Mouse (Mus musculus) layer of hippocampus, adult 8-10 months (tissue): ENCODE measurements around the gene Ptprr. TPM values are rescaled to one million over a fixed set of nuclear protein-coding genes. Genes with fewer than 3 reads are reported as not detected.

Experiments
- DNase-seq, 2 experiments: peaks; one replicate each; pipeline ENCODE4 v3.0.0; 2022; ENCODE audit warnings: low spot score in 2 of 2
- total RNA-seq, 4 experiments: library from RNA; stranded (reverse); gene quantifications; 2 replicates each; pipeline ENCODE4 v1.2.4; 2022

The Ptprr gene
- total RNA-seq, 4 experiments from 2014 or later, result 16.9 to 18.3 (median 17.1) TPM

DNA sequence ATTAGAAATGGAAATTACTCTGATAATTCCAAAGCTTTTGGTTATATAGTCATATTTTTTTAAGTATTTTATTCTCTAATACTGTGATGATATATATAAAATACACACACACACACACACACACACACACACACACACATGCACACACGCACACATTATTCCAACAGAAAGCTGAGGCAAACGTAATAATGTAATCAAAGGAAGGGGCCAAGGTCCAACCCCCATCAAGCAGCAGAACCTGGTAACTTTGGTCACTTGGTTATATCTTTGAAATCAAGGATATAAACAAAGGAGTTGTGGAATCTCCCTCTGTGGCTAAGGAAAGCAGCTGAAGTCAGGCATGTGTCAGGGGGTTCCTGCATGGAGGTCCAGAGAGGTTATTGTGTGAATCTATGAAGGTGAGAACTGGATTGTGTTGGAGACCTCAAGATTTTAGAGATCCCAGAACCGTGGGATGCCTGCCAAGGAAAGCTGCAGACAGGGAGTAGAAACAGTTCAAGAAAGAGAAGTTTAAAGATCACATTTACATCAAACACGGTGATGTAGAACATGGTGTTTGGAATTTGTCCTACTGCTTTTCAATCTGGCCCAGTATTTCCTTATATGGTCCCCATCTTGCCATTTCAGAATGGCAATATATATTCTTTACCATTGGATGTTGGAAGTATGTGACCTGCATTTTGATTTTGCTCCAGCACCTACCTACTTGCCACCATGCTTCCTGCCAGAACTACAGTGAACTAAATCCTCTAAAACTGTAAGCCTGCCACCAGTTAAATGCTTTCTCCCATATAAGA lies 98.1 kb downstream of the Ptprr start:
- no peak for DNase-seq

DNA sequence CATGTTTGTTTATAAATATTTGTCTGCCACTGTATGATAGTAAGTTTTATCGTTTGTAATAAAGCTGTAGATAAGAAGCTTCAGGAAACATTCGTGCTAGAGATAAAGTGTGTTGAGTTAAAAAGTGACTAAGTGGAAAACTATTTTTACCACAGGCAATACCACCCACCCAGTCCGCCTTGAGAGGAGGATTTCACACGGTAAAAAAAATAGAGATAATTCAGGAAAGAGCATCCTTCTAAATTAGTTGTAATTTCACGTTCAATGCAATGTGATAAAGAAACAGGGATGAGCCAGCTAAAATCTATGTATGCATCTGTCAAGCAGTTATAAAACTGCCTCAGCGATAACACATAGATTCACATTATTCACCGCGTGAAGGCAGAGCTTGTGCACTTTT lies 99.0 kb downstream of the Ptprr start:
- no peak for DNase-seq

DNA sequence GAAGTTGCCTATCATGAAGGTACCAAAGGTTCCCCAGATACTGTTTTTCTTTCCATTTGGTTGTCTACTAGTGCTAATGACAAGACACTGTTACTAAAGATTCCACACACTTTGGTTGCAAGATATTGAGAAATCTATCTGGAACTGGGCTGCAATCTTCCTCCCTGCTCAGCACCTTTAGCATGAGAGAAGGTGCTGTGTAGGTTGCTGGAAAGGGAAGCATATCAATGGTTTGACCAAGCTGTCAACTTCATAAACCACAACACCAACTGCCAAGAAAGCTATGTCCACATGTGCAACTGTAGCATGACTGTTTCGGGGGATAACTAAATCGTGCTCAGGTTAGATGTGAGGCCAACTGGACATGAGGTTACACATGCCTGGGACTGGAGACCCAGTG lies 103.5 kb downstream of the Ptprr start:
- no peak for DNase-seq

DNA sequence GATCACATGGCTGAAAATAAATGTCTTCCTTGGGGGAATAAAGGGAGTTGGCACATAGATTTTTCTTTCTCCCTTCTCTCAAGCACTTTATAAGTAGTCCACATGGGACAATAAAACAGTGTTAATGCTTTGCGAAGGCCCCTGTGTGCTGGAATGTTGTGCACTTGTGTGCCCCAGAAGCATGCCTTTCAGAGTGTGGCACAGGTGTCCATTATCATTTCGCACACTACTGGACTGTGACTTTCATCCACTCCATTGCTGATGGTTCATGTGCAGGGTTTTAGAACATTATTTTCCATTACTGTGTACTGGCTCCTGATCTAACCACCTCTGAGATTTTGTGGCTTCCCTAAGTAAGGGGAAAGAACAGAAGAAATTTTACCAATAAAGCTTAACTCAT lies 105.8 kb downstream of the Ptprr start:
- DNase-seq, result no peak

DNA sequence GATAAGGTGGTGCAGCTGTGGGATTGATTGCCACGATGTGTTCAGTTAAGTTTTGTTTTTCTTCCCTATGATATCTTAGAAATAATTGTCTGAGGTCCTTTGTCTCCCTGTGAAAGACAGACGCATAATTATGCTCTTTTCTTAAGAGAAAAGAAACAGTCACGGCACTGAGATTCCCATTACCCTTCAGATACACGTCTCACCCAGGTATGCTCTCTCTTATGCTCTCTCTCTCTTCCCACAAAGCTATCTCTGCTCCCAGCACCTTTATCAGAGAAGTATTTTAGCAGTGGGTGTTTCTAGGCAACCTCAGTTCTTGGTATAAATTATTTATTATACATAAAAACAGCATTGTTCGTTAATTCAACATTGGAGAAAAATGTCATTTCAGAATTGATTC lies 107.4 kb downstream of the Ptprr start:
- no peak for DNase-seq

DNA sequence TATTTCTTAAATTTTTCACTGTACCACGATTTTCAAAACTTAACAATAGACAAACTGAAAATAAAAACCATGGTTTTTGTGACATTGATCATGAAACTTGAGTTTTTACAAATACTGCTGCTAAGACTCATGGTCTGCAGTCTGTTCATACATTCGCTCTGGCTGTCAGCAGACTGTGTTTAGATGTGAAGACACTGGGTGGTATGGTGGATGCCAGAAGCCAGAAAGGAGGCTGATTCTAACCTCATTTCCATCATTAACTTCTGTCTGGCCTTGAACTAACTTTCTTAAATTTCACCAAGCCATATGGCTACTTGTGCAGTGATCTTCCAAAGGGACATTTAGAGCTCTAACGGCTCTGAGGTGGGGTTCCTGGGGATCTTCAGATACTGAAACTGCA lies 112.4 kb downstream of the Ptprr start:
- no peak for DNase-seq

DNA sequence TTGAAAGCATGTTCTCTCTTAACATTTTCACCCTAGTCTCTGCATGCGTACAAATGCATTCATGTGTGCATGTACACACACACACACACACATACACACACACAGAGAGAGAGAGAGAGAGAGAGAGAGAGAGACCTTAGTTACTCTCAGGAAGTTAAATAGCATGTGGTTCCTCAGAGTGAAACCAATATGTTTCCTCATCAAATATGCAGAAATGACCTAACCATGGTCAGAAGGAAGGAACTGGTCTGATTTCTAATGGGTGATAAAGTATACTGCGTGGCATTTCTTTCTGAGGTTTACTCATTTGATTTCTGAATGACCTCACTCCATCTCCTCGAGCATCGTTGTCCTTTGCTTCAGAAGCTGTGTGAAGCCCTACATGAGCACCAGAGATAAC lies 113.2 kb downstream of the Ptprr start:
- DNase-seq, result no peak

DNA sequence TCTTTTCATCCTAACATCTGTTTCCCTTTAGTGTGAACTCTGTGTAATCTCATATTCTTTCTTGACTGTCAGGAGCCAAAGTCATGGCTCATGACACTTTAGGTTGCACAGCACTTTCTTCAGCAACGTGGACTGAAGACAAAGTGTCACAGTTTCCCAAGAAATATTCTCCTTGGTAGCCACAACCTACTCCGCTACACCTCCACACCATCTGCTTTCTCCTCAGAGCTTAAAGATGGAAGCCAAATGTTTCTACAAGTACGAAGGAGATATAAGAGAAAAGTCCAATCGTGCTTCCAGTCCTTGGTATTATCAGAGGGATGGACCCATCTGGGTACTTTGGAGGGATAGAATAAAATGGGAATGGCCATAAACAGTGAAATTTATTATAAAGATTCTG lies 114.2 kb downstream of the Ptprr start:
- DNase-seq, result no peak

DNA sequence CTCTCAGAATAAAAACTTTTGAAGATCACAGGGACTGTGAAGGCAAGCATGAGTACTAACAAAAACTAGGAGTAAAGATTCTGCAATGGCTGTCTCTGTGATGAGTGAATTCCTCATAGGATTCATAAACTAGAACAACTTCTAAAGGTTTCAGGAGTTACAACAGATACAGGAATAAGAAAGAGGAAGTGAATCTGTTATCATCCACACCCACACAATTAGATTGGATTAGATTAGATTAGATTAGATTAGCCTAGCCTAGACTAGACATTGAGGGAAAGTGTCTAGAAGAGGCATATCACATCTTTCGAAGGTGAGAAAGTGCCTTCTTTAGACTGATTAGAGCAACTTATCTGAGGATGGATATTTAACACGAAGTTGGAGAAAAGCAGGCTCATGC lies 117.2 kb downstream of the Ptprr start:
- DNase-seq, result no peak

DNA sequence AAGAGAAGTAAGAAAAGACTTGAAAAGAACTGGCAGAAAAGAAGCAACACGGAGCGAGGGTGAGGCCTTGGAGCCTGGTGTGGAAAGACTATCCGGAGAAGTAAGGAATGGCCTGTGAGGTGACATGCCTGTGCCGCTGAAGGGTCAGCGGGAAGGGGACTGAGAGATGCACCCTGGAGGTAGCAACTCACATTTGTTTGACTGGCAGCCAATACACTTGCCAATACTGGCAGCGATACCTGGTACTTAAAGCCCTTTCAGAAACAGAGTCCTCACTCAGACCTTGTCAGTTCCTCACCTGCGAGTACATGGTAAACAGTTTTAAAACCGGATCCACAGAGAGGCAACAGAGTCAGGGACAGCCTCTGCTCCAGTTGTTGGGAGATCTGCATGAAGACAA lies 122.2 kb downstream of the Ptprr start:
- DNase-seq, result no peak

DNA sequence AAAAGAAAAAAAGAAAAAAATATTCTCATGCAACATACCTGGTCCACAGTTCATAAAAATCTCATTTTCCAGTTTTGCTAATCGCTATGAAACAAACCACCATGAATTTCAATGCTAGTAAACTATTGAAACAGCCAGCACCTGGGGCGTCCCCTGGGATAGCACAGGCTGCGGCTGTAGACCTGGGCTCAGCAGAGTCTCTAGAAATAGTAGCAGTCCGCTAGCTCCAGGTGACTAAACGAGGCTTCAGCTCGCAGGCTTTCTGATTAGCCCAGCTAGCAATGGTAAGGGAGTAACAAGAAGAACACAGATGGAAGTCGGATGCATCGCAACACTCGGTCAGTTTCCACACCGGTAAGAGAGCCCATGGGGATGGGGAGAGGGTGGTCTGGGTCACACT lies 125.7 kb downstream of the Ptprr start:
- no peak for DNase-seq

DNA sequence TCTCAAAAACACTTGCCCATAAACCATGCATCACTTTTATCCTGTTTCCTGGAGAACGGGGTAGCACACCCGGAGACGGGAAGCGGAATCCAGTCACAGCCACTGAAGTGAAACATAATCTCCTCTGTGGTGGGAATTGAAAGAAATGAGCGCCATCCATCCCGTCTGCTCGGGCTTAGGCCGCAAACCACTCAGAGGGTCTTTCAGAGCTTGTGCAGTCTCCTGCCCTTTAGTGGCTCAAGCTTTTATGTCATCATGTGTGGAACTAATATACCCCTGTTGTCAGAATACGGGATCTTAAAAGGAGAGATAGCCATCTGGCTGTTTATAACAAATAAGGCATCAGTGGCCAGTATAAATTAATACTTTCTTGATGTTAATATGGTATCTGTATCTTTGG lies 128.1 kb downstream of the Ptprr start:
- no peak for DNase-seq

DNA sequence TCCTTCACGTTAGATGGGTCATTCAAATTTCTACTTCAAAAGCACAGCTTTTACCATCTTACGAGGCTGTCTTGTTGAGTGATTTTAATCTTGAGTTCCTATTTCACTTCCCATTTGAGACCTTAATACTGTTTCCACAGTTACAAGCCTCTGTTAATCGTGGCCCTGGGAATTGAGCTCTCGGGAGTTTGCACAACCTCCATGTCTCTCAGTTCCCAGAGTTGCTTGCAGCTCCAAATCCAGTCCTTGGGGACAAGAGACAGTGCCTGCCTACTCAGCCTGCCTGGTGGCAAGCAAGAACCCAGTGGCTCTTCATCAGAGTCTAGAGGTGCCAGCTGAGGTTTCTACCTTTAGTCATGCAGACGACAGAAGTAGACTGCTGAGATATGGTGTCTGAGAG lies 136.7 kb downstream of the Ptprr start:
- no peak for DNase-seq

DNA sequence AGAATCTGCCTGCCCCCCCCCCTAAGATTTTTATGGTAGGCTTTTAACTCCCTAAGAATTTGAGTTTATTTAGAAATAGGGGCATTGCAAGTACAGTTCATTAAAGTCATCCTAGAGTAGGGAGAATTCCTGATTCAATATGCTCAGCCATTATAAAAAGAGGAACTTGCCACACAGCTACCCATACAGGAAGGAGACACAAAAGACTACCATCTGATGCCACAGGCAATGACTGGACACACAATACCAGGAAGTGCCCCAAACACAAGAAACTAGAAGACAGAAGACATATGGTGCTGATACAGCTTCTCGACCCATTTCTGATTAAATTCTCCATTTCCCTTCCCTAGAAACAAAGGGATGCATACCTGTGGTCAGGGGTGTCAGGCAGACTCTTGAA lies 138.7 kb downstream of the Ptprr start:
- no peak for DNase-seq

DNA sequence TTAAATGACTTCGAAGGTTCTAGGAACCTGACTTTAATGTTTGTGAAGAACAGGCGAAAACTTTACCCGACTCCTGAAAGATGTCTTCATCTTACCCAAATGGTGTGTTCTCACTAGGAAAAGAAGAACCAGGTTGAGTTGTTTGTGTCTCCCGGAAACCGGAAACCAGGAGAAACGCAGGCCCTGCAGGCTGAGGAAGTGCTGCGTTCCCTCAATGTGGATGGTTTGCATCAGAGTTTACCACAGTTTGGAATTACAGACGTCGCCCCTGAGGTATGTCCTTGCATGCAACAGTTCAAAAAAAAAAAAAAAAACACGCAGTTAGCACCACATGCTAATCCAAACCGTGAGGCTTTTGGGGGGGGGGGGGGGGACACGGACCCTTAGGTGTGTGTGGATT lies 144.3 kb downstream of the Ptprr start:
- DNase-seq, result no peak

DNA sequence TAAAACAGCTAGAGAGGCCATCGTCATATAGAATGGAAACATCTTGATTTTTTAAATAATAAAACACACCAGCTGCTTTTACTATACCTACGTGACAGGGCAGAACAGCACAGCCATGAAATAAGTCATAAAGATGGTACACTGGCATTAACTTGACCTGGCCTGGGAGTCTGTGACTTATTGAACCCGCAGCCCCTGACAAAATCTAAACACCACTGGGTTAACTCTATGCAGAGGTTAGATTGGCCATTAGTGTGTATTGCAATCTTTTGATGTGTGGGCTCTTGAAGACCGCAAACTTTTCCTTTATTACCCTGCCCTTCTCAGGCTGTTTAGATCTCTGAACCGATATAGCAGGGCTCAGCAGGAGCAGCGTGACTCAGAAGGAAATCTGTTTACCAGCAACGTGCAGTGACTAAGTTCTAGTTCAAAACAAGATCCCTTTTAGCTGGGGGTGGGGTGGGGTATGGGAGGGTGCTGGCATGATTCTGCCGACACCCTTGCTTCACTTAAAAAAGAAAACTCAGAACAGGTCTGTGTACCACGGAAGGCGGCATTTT lies 157.4 kb downstream of the Ptprr start:
- no peak for DNase-seq

DNA sequence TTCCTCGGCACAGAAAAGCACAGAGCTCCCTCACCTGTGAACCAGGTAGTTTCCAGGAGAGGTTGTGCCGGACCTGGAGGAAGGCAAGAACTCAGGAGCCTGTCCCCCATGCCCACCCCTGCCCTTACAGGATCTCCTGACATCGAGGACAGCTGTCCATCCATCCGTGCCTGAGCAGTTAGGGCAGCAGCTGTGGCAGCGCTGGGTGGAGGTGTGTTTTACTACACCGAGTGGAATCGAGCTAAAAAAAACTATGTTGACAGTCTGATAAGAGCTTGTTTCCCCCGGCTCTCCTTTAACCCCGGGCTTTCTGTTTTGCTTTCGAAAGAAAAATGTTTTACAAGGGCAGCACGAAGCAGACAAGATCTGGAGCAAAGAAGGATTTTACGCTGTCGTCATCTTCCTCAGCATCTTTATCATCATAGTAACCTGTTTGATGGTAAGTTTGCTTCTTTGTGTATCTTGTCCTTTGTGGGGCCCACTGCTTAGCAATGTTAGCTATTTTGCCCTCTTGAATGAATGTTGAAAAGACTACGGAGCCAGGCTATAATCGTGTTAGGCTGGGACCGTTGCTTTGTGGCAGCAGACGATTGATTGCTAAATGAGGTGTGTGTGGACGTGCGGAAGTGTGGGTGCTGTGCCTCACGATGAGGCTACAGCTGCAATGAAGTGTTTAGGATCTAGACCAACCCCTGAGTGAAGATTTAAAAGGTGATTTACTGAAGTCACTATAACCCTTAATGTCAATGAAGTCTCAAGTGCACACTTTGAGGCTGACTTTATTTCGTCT lies 159.6 kb downstream of the Ptprr start:
- DNase-seq, result no peak

DNA sequence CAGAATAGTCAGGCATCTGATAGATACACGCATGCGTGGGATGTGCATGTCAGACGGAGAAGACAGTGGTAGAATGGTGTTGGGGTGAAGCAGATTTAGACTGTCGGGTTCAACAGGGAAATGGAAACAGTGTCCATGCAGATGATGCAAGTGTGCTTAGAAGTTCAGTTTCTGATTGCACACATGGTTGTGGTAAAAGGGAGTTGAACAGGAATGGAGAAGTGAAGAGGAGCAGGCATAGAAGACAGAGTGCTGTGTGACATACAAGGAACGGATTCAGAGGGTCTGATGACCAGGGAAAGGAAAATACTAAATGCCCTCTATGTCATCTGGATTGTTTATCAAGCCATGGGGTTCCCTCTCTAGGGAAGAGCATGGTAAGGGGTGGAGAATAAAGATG lies 163.2 kb downstream of the Ptprr start:
- DNase-seq, result no peak

DNA sequence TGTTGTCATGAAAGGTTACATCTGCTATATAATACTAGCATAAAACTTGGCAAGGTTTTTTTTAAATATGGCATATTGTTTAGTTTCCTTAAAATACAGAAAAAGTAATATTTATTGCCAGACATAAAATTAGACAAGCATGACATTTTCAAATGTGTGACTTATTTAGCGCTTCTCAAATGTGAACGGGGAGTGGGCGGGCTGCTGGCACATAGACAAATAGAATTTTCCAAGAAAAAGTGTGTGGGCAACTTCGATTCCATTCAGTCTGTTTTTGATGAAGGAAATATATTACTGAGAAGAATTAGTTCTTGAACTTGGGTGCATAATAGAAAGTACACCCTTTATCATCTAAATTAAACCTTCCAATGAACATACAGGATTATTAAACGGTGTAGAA lies 164.2 kb downstream of the Ptprr start:
- DNase-seq, result peak; percentile 37 to 51

DNA sequence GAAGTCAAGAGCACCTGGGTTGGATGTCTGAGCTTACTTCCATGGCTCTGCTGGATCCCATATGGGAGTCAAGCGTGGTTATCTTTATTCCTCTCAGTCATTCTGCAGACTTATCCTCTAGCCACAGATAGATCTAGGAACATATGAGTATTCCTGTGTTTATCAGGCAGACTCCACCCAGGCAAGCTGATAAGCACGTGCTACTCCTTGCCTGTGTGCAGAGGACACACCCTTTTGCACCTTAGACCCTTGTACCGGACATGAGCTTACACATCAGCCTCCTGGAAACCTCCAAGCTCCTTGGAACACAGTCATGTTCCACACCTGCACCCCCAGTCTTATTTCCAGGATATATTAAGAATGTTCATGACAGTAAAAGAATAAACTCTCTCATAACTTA lies 165.2 kb downstream of the Ptprr start:
- no peak for DNase-seq

DNA sequence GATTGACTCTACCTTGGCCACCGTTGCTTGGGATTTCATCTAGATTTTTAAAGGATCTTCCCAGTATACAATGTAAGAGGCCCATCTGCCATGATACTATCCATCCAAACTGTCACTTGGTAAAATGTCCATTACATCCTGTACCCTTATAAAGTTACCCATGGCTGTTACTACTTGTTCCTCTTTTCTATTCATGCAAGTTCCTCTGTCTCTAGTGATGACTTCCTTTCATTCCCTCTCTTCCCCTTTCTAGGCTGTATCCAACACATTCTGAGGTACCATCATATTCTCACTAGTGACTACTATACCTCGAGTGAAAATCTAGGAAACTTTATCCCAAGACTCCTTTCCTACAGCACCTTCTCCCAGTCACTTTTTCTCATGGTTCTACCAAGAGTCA lies 173.7 kb downstream of the Ptprr start:
- no peak for DNase-seq

DNA sequence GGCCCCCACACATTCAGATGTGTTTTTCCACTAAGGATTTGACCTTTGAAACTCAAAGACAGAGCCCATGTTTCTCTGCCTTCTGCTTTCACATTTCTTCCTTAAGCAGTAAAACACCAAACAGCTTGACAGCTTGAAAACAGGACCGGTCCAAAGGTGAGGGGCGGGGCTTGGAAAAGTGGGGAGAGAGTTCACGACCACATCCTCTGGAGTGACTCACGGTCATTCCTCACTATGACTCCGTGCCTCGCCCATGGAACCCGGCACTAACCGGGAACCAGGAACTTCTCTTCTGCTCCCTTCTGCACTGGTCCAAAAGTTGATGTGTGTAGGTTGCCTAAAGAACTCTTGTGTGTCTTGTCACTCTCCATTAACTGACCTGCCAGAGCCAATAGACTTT lies 174.3 kb downstream of the Ptprr start:
- no peak for DNase-seq

DNA sequence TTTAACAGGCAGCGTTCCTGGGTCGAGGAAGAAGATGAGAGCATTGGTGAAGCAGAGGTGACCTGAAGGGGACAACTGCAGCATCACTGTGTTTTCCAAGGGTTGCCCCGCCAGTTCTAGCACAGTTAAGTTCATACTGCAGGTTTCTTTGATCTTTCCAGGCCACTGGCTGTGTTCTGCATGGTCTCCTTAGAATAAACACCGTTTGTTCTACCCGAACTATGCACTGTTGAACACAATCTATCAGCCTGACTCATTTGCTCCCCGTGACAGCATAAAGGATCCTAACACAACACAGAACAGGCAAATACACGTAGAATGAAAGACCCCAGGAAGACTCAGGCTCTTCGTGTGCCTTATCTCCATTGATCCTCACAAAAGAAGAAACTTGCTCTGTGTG lies 176.4 kb downstream of the Ptprr start:
- DNase-seq, result no peak
